Mouse (Mus musculus) lung, postnatal 0 days (tissue): ENCODE data around the gene Leap2. TPM values are rescaled to one million over a fixed set of nuclear protein-coding genes. Genes with fewer than 3 reads are reported as not detected.

ENCODE experiments used
- ATAC-seq: fragments of 200-750 bp; cut with Nextera tagmentation; 2 replicates; pipeline ENCODE4 v1.8.0; 2017; ENCODE audit warnings: moderate library complexity
- DNase-seq: peaks from one replicate; pipeline ENCODE4 v3.0.0-alpha.2; 2016; ENCODE audit warnings: low spot score
- H3K27ac ChIP-seq: fragments of 300-500 bp; sonication (generic); 2 replicates; pipeline ENCODE4 v1.5.1; 2014; ENCODE audit warnings: antibody characterized with exemption, mild to moderate bottlenecking, low read length, mixed read lengths
- H3K27me3 ChIP-seq: fragments of 300-500 bp; sonication (generic); replicated peaks from 2 replicates; pipeline ENCODE4 v1.6.1; 2014; ENCODE audit warnings: low read length, mixed read lengths; ENCODE audit not compliant: insufficient read depth
- H3K36me3 ChIP-seq: fragments of 300-500 bp; sonication (generic); 2 replicates; pipeline ENCODE4 v1.6.1; 2014; ENCODE audit warnings: low read length, mixed read lengths; ENCODE audit not compliant: insufficient read depth
- H3K4me1 ChIP-seq: fragments of 300-500 bp; sonication (generic); 2 replicates; pipeline ENCODE4 v1.6.1; 2014; ENCODE audit warnings: antibody characterized with exemption, low read depth, low read length, mixed read lengths; ENCODE audit not compliant: insufficient read depth
- H3K4me2 ChIP-seq: fragments of 300-500 bp; sonication (generic); replicated peaks from 2 replicates; pipeline ENCODE4 v1.6.1; 2014; ENCODE audit warnings: low read depth, mild to moderate bottlenecking, low read length, moderate library complexity, mixed read lengths
- H3K4me3 ChIP-seq: fragments of 300-500 bp; sonication (generic); 2 replicates; pipeline ENCODE4 v1.5.1; 2014; ENCODE audit warnings: low read depth, low read length
- H3K9ac ChIP-seq: fragments of 300-500 bp; sonication (generic); replicated peaks from 2 replicates; pipeline ENCODE4 v1.6.1; 2014; ENCODE audit warnings: low read depth, mild to moderate bottlenecking
- H3K9me3 ChIP-seq: fragments of 300-500 bp; sonication (generic); 2 replicates; pipeline ENCODE4 v1.6.1; 2016; ENCODE audit warnings: low read length, mixed read lengths
- CTCF ChIP-seq: IDR thresholded peaks from 2 replicates; pipeline ENCODE4 v1.5.1; 2016; ENCODE audit warnings: antibody characterized with exemption, mild to moderate bottlenecking
- EP300 ChIP-seq: IDR thresholded peaks from 2 replicates; pipeline ENCODE4 v1.6.1; 2016; ENCODE audit warnings: antibody characterized with exemption, mild to moderate bottlenecking, control low read depth
- WGBS: fragments of 180-500 bp; shearing (Covaris S2); extraction: QIAGEN DNeasy Blood & Tissue Kit; methylation state at CpG from one replicate; pipeline ENCODE4 v1.1.7; 2014; 5-methylcytosine and 5-hydroxymethylcytosine counted together
- polyA plus RNA-seq: library from polyadenylated mRNA; unstranded; fragments of >200 nt; fragmentation: Nextera tagmentation; extraction: Ambion mirVana; gene quantifications from 2 replicates; pipeline ENCODE4 v1.2.1, GENCODE M21; 2015

The Leap2 gene
- polyA plus RNA-seq = 0.38 TPM in 1 of 2 replicates, not detected in the other

DNA sequence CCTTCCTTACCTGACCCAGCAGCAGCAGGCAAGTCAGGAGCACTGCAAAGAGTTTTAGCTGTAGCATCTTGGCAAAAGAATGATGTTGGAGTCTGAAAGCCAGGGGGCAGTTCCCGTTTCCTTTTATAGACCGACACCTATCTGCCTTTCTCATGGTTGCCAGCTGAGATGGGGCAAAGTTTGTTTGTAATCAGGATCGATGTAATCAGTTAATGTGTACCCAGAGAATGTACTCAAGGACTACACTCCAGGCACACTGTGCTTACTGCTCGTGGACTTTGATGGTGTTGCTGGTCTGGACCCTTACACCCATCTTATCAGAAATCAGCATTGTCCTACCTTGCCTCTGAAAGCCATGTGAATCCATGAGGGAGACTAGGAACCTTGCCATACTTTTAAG is at the start of gene Leap2:
Gene Leap2, minus strand, starts transcription at position 135 of the 400 bp plus-strand sequence.
- Histone ChIP-seq H3K27me3 (no peaks in the 10 kb centered on the region), H3K4me2 (no peak within 1 kb of the TSS), H3K4me1 (no peaks in the 10 kb centered on the region), H3K36me3 (peaks cover 14% of the 10 kb centered on the region), H3K4me3 (no peak within 1 kb of the TSS), H3K9me3 (no peaks in the 10 kb centered on the region), H3K27ac (no peak within 1 kb of the TSS), H3K9ac (no peak within 1 kb of the TSS)
- WGBS = 83% methylated on average over 4 of the region's 4 CpGs
- no peak for ATAC-seq
- TF ChIP-seq EP300 = no peak
- TF ChIP-seq CTCF = no peak
- DNase-seq = no peak

DNA sequence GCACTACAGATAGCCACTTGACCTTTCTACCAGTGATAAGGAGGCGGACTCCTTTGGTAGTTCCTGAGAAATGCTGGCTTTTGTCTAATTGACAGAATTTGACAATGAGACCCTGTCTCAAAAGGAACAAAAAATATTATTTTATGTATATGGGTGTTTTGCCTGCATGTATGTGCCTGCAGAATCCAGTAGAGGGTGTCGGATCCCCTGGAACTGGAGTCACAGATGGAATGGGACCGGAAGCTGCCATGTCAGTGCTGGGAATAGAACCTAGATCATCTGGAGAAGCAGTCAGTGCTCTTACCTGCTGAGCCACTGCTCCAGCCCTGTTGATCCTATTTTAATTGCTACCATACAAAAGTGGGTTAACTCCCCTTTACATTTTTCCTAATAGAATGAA is 49.7 kb upstream of the Leap2 start:
- H3K36me3 ChIP-seq = no peaks in the 10 kb centered on the region
- H3K9me3 ChIP-seq = no peaks in the 10 kb centered on the region
- H3K27me3 ChIP-seq = peaks cover 35% of the 10 kb centered on the region; the same call in 1 of the 2 replicates
- TF ChIP-seq EP300 (no peak), CTCF (peak; percentile 36)
- H3K4me3 ChIP-seq = no peak overlapping the region
- no peak overlapping the region for H3K4me2 ChIP-seq
- no peak for ATAC-seq
- H3K27ac ChIP-seq = no peak overlapping the region
- H3K9ac ChIP-seq = no peak overlapping the region
- no peaks in the 10 kb centered on the region for H3K4me1 ChIP-seq
- WGBS = 76% methylated on average over 3 of the region's 3 CpGs
- DNase-seq = no peak

DNA sequence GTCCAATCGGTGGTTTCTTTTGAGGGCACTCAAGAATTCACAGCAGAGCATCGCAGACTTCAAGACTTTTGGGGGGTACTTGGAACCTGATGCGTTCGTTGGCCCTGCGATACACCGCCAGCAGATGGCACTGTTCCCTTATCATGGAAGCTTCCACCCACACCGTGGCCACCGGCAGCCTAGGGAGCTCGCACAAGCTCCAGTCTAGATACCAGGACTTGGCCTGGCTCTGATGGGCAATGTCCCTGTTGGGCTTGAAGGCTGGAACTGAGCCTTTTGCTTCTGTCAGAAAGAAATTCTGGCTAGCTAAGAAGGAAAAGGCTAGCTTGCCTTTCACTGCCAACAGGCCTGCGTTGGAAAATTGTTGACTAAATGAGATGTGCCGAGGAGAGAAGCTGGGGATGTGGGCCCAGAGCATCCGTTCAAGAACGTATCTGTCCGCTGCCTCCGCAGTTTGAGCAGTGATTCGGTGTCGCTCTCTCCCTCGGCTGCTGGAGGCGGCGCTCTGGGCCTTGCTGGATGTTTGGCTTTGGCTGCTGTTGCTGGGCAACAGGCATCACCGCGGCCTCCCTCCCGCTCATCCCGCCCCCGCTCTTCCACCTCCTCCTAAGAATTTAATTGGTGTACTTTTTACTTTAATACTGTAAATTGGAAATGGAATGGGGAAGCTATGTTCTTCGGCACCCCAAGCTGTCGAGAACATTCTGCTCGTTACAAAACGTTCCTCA is 47.2 kb upstream of the Leap2 start, which contains the start of gene Gm9837:
Gene Gm9837, minus strand, starts transcription at position 512 of the 728 bp plus-strand sequence.
- TF ChIP-seq EP300 (no peak), CTCF (peak; percentile 97)
- 4% methylated on average over 29 of the region's 29 CpGs for WGBS
- H3K4me1 ChIP-seq = 0 out of 2 replicates have a peak, but pooled peaks cover 6% of the 10 kb centered on the region
- ATAC-seq (peak; percentile 85), DNase-seq (peak; percentile 90)
- no peak within 1 kb of the TSS for H3K4me3 ChIP-seq
- no peaks in the 10 kb centered on the region for H3K36me3 ChIP-seq
- no peak within 1 kb of the TSS for H3K27ac ChIP-seq
- H3K27me3 ChIP-seq = peaks cover 32% of the 10 kb centered on the region; the same call in 1 of the 2 replicates
- no peaks in the 10 kb centered on the region for H3K9me3 ChIP-seq
- no peak within 1 kb of the TSS for H3K9ac ChIP-seq
- H3K4me2 ChIP-seq = peak within 1 kb of the TSS; percentile 3; the same call in 1 of the 2 replicates

DNA sequence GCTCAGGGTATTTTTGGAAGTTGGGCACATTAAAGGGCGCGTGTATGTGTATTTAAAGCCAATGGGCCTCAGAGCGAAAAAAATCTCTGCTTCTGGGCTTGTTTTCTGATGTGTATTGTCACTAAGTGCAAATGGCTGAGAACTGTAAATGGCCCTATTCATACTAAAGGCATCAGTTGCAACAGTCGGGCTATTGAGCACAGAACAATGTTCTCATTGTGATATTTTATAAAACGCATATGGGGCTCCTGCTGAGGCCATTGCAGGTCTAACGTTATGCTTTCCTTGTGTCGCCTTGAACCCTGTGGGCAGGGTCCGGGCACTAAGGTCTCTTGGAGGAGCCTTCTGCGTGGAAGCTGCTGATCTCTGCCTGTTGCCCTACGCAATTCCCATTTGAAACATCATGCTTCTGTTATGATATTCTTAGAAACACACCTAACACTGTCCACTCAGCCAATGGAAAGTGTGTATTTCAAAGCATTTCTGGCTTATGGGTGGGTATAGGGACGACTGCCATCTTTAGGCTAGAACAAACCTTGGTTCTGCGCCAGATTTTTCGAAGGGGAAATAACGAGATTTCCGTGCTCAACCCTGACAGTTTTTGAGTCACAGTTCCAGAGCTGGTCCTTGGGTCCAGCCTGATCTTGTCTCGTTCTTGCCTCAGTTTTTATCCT is 46.5 kb upstream of the Leap2 start:
- Histone ChIP-seq H3K27me3 (peaks cover 29% of the 10 kb centered on the region; the same call in 1 of the 2 replicates), H3K9me3 (no peaks in the 10 kb centered on the region), H3K4me3 (no peak overlapping the region), H3K4me1 (0 out of 2 replicates have a peak, but pooled peaks cover 6% of the 10 kb centered on the region), H3K9ac (no peak overlapping the region), H3K4me2 (peak overlapping the region; percentile 3; the same call in 1 of the 2 replicates), H3K27ac (no peak overlapping the region), H3K36me3 (no peaks in the 10 kb centered on the region)
- no peak for DNase-seq
- TF ChIP-seq CTCF = no peak
- no peak for TF ChIP-seq EP300
- no peak for ATAC-seq
- WGBS = 35% methylated on average over 16 of the region's 16 CpGs

DNA sequence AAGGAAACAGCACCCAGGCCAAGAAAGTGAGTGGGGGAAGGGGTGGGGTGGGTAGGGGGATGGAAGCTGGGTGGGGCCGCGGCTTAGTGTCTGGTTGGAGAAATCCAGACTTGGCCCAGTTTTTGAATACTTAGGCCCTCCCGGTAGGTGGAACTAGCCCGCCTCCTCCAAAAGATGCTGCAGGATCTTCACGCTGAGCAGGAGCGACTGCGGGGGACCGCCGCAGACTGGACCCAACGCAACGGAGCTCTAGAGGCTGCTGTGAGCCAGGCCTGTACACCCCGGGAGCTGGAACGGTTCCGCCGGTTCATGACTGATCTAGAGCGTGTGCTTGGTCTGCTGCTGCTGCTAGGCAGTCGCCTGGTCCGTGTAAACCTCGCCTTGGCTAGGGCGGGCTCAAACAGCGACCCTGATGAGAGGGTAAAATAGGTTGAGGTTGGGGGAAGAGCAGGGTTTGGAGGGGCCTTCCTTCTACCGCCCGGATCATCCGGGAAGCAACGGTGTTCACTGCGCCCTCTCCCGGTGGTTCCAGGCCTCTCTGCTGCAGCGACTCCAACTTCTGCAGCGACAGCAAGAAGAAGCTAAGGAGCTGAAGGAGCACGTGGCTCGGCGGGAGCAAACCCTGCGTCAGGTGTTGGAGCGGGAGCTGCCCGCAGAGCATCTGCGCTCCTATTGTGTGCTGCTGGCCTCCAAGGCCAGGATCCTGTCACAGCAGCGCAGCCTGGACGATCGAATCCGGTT is 43.4 kb upstream of the Leap2 start:
- peak; percentile 60 for ATAC-seq
- H3K4me1 ChIP-seq = peaks cover 14% of the 10 kb centered on the region; the same call in 1 of the 2 replicates
- H3K4me2 ChIP-seq = peak overlapping the region; percentile 54
- no peaks in the 10 kb centered on the region for H3K9me3 ChIP-seq
- WGBS = 10% methylated on average over 40 of the region's 40 CpGs
- no peak overlapping the region for H3K27ac ChIP-seq
- no peaks in the 10 kb centered on the region for H3K36me3 ChIP-seq
- H3K27me3 ChIP-seq = peaks cover 28% of the 10 kb centered on the region
- peak; percentile 80 for DNase-seq
- TF ChIP-seq EP300 (no peak), CTCF (peak; percentile 85)
- peak overlapping the region; percentile 16; the same call in 1 of the 2 replicates for H3K4me3 ChIP-seq
- 0 out of 2 replicates have a peak overlapping the region, but pooled peaks have one; percentile 26 for H3K9ac ChIP-seq
